Mouse (Mus musculus) left cerebral cortex, postnatal 10 days (tissue): ENCODE data around the gene Gsk3a. TPM values are rescaled to one million over a fixed set of nuclear protein-coding genes. Genes with fewer than 3 reads are reported as not detected.

Experiments
- DNase-seq, 2 experiments: peaks; one replicate each; pipeline ENCODE4 v3.0.0; 2021 to 2022; ENCODE audit warnings: low spot score in 2 of 2, mixed read lengths in 1 of 2; ENCODE audit errors: extremely low spot score in 1 of 2
- intact Hi-C: fragments of 180-260 bp; cut with DNase I; formaldehyde crosslinking; loops from one replicate; pipeline ENCODE4 v1.15.1; 2025
- total RNA-seq, 2 experiments: library from RNA; stranded (reverse); gene quantifications; 2 replicates each; pipeline ENCODE4 v1.2.3; 2021

Gsk3a gene
- total RNA-seq, 2 experiments from 2014 or later, result 205 TPM

DNA sequence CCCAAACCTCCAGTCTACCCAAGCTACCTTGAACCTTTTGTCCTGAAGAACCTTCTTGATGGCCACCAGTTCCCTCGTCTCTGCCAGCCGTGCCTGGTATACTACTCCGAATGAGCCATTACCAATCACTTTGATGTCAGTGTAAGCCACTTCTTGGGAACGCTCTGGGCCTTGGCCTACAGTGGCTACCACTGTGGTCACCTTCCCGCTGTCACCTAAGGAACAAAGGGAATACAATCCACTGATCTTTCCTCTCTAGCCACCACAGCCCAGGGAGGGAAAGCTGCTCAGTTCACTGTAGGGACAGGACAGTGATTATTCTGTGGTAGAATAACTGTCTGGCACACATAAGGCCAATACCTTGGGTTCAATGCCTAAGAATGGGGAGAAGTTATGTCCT is 2.1 kb downstream of the Gsk3a start:
- DNase-seq, result no peak
- intact Hi-C loops, result no loop called here

DNA sequence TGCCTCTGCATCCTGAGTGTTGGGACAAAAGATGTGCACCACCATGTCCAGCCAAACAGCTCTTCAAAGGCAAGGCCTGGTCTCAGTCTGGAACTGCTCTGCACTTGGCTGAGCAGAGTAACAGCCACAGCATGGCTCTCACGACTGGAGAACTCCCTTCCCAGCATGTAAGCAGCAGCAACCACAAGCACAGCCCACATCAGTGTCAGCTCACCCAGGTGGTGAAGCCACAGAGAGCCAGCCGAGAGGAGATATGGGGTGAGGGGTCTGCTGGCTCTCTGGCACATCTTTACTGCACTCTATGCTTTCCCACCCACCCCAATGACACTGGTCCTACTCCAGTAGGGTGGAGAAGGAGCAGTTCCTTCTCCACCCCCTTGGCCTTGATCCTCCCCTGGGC is 4.6 kb downstream of the Gsk3a start:
- DNase-seq, result peak in 1 of 2 experiments; percentile 15
- intact Hi-C loops, result no loop called here

DNA sequence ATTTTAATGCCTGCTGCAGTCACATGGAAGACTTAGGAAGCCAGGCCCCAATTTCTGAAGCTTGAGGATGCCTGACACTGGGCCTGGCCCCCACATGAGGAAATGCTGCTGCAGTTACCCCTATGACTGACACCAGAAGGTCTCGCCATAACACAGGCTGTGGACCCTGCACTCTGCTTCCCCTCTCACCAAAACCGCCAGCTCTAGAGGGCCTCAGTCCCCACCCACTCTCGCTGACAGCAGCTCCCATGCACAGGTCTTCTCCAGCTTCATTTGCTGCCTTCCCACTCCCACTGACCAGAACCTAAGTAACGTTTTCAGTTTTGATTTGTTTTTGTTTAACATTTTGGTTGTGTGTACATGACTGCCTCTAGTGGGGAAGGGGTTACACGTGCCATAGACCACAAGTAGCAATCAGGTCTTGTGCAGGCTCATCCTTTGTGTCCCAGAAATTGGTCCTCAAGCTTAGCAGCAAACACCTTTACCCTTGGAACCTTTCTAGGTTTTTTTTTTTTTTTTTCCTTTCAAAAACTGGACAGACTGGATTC is 5.5 kb downstream of the Gsk3a start:
- DNase-seq, result no peak
- intact Hi-C loops, result no loop called here

DNA sequence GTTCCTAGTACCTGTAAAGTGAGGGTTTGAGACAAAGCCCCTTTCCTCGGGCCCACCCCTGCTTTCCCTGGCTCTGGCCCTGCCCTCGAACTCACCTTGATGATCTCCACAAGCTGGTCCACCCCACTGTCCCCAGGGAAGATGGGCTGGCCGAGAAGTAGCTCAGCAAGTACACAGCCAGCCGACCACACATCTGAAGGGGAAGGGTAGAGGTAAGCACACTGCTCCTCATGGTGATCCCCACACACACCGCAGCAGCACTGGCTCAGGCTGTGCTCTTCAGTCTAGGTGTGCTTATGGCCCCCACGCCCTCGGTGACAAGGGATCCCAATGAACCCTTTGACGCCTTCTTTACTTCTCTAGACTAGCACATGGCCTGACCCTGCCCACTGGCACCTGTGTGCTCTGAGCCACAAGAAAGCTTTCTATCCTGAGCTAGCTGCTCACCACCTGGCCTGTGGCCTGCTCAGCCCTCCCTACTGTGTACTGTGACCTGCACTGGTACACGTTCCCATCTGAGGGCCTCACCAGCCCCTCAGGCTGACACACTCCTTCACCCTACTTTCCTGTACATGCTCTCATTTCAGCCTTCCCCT is 6.9 kb downstream of the Gsk3a start:
- no peak for DNase-seq
- intact Hi-C loops, result no loop called here

DNA sequence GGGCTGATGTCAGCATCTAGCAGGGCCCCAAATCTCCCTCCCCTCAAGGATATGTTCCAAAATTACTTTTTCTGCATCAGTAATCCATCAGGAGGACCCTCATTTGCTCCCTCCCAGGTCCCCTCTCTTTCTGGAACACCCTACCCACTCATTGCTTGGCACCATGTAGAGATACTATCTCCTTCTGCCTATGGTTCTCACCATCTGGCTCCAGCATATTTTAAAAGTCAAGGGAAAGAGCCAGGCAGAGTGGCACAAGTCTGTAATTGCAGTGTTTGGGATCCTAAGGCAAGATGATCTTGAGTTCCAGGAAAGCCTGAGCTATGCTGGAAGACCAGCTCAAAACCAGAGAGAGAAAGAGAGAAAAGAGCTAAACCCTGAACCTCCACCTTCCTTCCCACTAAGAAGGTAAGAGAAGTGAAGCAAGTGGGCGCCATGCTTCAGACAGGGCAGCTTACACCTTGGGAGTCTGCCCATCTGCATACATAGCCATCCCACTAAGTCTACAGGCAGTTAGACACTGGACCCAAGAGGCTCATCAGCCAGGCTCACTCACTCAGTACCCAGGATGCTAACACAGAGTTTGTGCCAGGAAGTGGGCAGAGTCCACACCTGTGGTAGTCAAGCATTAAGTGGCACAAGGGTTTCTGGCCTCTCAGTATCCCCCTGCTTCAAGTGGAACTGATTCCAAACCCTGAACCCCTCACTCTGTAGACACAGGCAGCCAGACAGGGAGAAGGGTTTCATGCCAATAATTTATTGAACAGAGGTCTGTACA is 9.9 kb downstream of the Gsk3a start:
- no peak for DNase-seq
- intact Hi-C loops, result no loop called here

DNA sequence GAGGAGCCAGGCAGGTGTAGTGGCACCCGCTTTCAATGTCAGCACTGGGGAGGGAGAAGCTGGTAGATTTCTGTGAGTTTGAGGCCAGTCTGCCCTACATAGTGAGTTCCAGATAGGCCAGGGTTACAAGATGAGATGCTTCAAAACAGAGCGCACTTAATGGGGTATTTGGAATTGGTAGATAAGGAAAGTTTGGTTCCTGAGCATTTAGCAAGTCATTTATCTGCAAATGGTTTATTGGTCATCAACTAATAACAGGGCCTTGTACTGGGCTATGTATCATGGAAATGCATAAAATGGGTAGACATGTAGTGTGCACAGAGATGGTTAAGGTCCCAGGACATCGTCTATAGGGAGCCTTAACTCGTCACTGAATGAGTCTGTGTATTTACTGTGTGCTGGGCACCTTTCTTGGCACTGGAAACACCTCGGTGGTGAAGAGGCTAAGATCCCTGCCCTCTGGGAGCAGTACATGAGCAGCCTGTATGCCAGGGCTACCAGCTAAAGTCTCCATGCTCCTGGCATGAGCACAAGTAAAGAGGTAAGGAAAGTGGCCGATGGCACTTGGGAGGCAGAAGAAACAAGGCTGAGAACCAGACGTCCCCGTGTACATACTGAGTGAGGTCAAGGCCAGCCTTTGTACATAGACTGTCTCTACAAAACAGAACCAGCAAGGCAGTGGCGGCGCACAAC is 15.2 kb downstream of the Gsk3a start:
- no peak for DNase-seq
- intact Hi-C loops, result no loop called here

DNA sequence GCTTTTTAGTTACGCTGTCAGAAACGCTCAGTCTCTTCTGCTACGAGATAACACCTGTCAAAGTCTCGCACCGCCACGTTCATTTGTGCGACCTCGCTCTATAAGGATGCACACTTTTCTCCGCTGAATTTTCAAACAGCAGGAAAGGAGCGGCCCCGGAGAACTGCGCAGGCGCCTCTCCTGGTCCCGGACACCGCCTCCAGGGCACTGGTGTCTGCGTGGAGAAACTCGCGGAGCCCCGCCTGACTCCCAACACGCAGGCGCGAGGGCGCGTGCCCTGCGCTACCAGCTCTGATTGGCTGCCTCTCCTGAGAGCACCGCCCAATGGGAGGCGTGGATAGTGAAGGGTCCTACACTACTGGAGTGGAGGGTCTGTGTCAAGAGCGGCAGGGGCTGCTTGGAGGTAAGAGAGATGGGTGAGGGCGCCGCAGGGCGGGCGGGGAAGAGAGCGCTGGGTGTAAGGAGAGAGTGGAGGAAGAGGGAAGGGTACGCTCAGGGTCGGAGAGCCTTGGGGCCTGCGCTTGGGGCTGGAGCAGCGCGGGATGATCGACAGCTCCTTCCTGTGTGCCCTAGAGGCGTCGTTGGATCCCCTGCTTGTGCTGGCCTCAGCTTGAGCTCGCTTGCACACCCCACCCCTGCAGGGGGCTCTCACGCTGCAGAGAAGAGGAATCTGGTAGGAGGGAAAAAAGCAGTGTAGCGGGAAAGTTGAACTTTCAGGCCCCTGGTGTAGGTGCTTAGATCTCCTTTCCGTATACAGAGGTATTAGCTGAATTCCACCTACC is 16.4 kb downstream of the Gsk3a start, which contains the start of gene Zfp526:
Gene Zfp526 (plus strand): TSS at position 324 of the 782 bp plus-strand sequence.
- intact Hi-C loops, result no loop called here
- DNase-seq, result peak; percentile 98 to 99

DNA sequence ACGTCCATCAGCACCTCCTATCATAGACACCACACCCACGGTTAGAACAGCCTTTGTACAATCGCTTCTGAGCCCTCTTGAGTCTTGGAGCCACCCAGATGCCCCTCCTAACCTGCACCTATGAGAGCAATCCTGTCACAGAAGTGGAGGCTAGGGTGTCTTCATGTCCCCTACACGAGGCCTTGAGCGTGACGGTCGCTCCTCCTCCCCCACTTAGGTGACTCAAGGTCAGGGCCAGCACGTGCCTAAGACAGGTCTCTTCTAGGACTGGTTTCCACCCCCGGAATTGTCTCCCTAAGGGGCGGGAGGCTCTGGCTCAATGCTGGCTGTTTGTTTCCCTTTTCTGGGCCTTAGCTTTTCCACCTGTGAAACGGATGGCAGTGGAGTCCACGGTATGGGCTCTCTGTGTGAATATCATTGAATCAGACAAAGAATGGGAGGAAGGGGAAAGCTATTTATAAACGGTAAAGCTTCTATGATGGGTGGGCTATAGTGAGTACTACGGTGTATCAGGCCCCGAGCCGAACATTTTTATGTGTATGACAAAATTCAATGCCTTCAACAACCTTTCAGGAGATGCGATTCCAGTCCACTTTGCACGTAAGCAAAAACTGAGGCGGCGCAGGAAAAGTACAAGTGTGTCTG is 17.1 kb downstream of the Gsk3a start, which contains the start of gene Dedd2:
Gene Dedd2 (minus strand): TSS at position 159 of the 645 bp plus-strand sequence.
- intact Hi-C loops, result no loop called here
- no peak for DNase-seq

DNA sequence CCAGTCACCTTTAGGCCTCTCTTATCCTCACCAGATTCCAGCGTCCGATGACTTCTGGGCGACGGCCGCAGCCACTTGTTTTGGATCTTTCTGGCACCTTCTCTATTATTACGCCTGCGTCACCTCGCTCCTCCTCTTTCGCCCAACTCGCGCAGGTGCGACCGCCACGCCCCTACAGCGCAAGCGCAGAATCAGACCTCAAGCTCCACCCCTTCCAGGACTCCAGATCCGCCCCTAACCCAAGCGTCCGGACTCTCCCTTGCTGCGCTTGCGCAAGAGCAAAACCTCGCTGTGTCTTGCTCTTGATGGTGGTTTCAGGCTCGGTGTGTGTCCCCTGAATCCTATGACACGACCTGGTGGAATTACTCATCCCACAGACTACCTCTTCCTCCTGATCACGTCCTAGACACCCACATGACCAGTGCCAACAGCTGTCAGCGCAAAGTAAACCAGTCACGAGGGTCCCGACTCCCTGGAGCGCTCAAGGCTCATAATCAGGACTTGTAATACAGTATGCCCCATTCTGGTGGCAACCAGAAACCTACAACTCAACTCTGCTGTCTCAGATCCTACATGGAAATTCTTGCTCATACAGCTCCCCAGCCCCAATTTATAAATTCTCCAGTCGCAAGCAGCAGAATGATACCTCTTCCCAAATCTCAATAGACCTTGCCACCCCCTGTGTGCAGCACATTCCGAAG is 17.7 kb downstream of the Gsk3a start:
- intact Hi-C loops, result no loop called here
- DNase-seq, result peak; percentile 90 to 95

DNA sequence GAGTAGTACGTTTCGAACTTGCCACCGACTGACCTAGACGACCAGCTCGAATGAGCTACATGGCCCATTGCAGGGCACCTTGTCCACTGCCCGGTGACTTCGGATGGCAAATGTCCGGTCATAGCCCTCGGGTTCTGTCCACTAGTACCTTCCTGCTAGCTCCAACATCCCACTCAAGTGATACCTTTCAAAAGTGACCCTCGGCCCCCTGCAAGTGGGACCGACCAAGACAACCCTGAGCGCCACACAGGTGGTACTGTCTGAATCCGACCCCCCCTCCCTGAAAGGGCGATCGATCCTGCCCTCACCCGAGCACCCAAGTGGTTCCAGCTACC is 18.3 kb downstream of the Gsk3a start:
- intact Hi-C loops, result no loop called here
- DNase-seq, result no peak

DNA sequence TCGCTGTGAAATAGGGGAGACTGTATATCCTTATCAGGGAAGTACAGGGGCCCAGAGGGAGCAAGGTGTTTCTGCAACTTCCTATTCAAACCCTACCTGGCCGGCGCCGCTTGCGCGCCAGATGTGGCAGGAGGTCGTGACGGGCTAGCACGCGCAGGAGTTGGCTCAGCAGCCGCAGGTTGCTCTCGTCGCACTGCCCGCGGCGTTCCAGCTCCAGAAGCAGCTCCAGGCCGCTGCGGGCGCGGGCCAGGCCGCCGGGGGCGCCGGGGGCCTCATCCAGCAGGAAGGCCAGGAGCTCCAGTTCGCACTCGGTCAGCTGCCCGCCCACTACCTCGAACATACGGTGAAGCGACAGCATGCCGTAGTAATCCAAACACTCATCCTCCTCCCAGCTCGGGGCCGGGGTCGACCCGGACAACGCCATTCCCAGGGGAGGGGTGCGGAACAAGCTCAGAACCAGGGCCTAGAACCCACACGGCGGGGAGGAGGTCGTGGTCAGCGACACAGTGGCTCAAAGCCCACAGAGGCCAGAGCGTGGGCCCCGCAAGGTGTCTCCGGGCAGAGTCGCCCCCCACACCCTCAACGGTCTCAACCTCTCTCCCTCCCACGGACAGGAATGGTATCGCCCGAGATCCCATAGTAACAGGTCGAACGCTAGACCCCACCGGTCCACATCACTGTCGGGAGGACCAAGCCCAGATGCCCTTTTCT is 18.8 kb downstream of the Gsk3a start:
- intact Hi-C loops, result no loop called here
- DNase-seq, result peak in 1 of 2 experiments; percentile 69

DNA sequence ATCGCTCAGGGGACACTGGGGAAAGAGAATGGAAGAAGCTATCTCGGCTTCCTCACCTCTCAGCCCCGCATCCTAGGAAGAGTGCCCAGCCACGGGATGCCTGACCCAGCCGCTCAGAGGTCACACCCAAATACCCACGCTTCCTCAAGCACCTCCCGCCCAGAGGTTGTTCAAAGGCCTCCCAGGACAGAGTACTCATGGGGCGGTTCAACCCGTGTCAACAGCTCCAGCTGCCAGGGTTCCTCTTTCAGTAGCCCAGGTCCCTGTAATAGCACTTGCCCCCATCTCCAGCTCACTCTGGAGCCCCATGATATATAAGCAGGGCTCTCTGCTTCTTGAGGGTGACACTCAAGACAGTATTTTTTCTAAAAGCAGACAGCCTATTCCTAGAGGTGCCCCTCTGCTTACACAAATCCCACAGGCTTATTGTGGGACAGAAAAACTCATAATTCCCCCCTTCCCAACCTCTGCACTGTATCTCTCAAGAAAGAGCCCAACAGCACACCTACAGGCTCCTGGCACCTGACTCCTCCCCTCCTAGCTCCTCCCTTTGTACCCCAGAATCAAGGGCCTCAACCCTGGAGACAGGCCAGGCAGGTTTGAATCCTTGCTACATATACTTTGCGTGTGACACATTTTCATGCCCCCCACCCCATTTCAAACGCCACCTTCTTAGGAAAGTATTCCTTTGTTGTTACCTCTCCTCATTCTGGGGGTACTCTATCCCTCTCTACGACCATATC is 19.8 kb downstream of the Gsk3a start:
- intact Hi-C loops, result no loop called here

DNA sequence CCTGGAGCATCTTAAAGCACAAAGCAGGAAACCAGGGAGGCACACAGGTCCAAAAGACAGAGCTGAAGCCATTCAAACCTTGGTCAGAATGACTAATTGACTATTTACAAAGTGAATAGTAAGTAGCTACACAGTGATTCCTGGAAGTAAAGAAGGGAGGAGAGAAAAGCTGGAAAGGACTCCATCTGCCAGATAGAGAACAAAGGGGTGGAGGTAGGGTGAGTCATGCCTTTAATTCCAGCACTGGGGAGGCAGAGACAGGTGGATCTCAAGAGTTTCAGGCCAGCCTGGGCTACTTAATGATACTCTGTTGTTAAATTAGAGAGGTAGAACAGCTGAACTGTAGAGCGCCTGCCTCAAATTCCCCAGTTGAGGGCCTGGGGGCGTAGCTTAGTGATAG is 23.5 kb downstream of the Gsk3a start:
- intact Hi-C loops, result no loop called here
- no peak for DNase-seq

More for the DNA sequence above, 19.8 kb downstream of the Gsk3a start:
- no peak for DNase-seq

DNA sequence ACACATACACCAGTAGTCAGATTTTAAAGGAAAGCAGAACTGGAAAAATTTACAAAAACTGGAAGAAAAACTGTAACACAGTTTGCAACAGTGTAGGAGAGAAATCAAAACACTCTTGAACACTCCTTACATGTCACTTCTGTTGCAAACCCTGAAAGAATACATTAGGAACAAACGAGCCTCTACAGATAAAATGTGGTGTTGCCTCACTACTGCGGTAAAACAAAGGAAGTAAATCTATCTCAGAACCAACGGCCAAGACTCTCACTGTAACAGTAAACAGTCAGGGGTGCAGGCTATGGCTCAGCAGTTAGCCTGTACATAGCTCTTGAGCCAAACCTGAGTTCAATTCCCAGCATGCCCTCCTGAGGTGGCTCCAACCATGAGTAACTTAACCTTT is 24.6 kb downstream of the Gsk3a start:
- intact Hi-C loops, result no loop called here
- no peak for DNase-seq

DNA sequence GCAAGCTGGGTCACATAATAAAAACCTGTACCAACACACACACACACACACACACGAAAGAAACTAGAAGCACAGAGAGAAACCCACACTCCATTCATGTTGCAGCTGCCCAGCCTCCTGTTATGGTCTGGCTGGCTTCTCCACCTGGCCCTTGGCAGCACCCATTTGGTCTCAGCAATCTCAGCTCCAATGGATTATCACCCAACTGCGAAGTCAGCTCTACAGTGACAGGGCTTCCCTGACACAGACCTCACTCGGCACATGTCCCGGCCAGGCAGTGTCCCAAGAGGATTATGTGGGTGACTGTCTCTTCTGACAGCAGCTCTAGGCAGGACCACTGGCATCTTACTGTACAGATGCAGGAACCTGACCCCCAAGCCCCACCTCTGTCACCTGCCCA is 27.2 kb downstream of the Gsk3a start:
- intact Hi-C loops, result no loop called here
- no peak for DNase-seq

DNA sequence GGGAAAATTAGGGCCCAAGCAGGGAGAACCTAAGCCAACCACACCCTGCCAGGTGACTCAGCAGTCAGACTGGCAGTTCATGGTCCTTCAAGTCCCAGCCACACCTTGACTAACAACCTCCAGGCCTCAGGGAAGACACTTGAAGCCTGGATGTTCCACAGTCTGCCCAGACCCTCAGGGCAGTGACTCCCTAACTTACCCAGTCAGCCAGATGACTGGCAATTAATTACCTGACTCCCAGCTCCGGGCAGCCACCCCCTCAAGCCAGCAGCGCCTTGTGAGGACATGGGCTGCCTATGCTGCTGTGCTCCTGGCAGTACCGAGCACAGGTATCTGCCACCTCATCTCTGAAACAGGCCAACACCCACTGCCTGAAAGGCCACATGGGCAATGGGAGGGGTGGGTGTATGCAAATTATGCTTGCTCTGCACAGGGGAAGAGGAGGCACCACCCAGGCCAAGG is 28.5 kb downstream of the Gsk3a start:
- no peak for DNase-seq
- intact Hi-C loops, result no loop called here
